8 mouse cellular contexts compared by ENCODE assay signal in the genomic region with DNA sequence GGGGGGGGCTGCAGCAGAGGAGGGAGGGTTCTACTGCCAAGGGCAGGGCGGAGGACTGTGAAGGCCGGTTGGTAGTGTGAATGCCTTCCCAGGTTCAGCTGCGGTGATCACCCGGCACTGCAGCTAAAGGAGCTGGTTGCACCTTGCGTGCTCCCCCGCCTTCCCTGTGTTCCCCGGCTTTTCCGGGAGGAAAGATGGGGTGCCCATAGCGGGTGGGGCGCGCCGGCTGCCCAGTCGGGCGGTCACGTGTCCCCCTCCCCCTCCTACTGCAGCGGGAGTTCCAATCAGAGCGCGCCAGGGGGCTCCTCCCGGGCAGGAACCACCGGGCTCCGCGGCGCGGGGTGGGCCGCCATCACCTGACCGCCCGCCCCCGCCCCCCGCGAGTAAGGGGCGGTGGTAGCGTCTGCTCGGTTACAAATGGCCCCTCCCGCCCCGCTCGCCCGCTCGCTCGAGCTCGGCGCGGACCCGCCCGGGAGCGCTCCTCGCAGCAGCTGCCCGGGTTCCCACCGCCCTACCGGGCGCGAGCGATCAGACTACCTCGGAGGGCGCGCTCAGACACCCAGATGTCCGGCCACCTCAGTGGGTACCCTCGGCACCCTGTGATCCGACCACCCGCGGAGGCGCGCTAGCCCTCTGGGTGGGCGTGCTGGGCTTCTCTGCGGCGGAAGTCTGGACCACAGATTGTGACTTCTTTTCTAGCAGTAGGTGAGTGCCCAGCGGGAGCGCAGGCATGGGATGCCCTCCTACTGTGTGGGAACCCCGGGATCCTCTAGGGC.
DNase-seq lines count a peak whose midpoint lies in the region; ATAC-seq and TF ChIP-seq lines count a peak whose summit lies in the region.

No protein-coding gene starts in this region.

- DNase-seq in gastrocnemius, adult 2 months = peak; percentile 38
- no peak for DNase-seq in gastrocnemius, adult 8-10 months (ENCODE audit: low spot score in 2 of 2)
- peak; percentile 60 to 61 for DNase-seq in cerebellum, postnatal 14 days
- DNase-seq in frontal cortex, postnatal 25 days (ENCODE audit: low spot score in 2 of 2) = peak; percentile 85 to 92
- DNase-seq in limb, embryonic 10.5 days (ENCODE audit: low spot score) = peak; percentile 79
- DNase-seq in neural tube, embryonic 10.5 days (ENCODE audit: extremely low spot score, low spot score) = peak; percentile 79
- peak; percentile 39 for DNase-seq in testis, postnatal 14 days (ENCODE audit: low spot score)

- TF ChIP-seq CTCF in gastrocnemius, adult 2 months (IDR thresholded peaks at IDR 0.05) = no peak

- no peaks in the 10 kb centered on the region for H3K9me3 ChIP-seq in intestine, embryonic 16.5 days (ENCODE audit: control insufficient read depth, low read length)
- H3K9me3 ChIP-seq in limb, embryonic 10.5 days (replicated peaks) = no peaks in the 10 kb centered on the region

- H3K27me3 ChIP-seq in intestine, embryonic 16.5 days (replicated peaks; ENCODE audit: control insufficient read depth, insufficient read depth, low read length) = peaks cover 67% of the 10 kb centered on the region
- peaks cover 98% of the 10 kb centered on the region for H3K27me3 ChIP-seq in limb, embryonic 10.5 days (ENCODE audit: low read depth, poor library complexity, severe bottlenecking)

- H3K4me2 ChIP-seq in intestine, embryonic 16.5 days (ENCODE audit: low read depth, low read length) = peak overlapping the region; percentile 93

- no peak overlapping the region for H3K27ac ChIP-seq in gastrocnemius, adult 2 months
- H3K27ac ChIP-seq in intestine, embryonic 16.5 days (ENCODE audit: low read length) = no peak overlapping the region
- peak overlapping the region; percentile 42 for H3K27ac ChIP-seq in limb, embryonic 10.5 days

- H3K9ac ChIP-seq in intestine, embryonic 16.5 days (ENCODE audit: low read depth, low read length) = peak overlapping the region; percentile 59

- WGBS in intestine, embryonic 16.5 days = under 1% methylated on average over 67 of the region's 68 CpGs
- WGBS in limb, embryonic 10.5 days = under 1% methylated on average over 56 of the region's 68 CpGs

- ATAC-seq in intestine, embryonic 16.5 days = peak; percentile 80

- peak overlapping the region; percentile 72 for H3K4me3 ChIP-seq in gastrocnemius, adult 2 months
- H3K4me3 ChIP-seq in intestine, embryonic 16.5 days (ENCODE audit: low read length) = peak overlapping the region; percentile 55
- H3K4me3 ChIP-seq in limb, embryonic 10.5 days = peak overlapping the region; percentile 69

- H3K36me3 ChIP-seq in intestine, embryonic 16.5 days (ENCODE audit: control insufficient read depth, insufficient read depth, low read length) = no peaks in the 10 kb centered on the region
- H3K36me3 ChIP-seq in limb, embryonic 10.5 days = no peaks in the 10 kb centered on the region

- H3K4me1 ChIP-seq in intestine, embryonic 16.5 days (ENCODE audit: control insufficient read depth, insufficient read depth, low read length) = peaks cover 32% of the 10 kb centered on the region
- peaks cover 38% of the 10 kb centered on the region for H3K4me1 ChIP-seq in limb, embryonic 10.5 days

- intact Hi-C loops in gastrocnemius, adult 2 months (cut with DNase I) = no loop called here

Comparison
In these comparisons a context has a peak if more than half of its experiments do, and no peak if none do; other contexts are left out.
1. DNase-seq: peak in gastrocnemius, adult 2 months (single experiment), cerebellum, postnatal 14 days (2 of 2), frontal cortex, postnatal 25 days (2 of 2), limb, embryonic 10.5 days (single experiment), neural tube, embryonic 10.5 days (single experiment) and testis, postnatal 14 days (single experiment); none in gastrocnemius, adult 8-10 months (0 of 2).
2. Peak in every context shown above with its lines, with median percentiles within 50 percentile points of each other: H3K4me3 ChIP-seq.